Mouse (Mus musculus) ES-E14 (cell line): Measurements from ENCODE around the gene Best1.

Source experiments
- CHD2 ChIP-seq: IDR thresholded peaks from 2 replicates; pipeline ENCODE4 v1.6.1; 2014; ENCODE audit warnings: mild to moderate bottlenecking, low read depth, low read length, inconsistent platforms
- MAFK ChIP-seq: IDR thresholded peaks from 2 replicates; pipeline ENCODE4 v1.6.1; 2014; ENCODE audit warnings: mild to moderate bottlenecking, low read depth, low read length, inconsistent platforms; ENCODE audit not compliant: insufficient read depth

DNA sequence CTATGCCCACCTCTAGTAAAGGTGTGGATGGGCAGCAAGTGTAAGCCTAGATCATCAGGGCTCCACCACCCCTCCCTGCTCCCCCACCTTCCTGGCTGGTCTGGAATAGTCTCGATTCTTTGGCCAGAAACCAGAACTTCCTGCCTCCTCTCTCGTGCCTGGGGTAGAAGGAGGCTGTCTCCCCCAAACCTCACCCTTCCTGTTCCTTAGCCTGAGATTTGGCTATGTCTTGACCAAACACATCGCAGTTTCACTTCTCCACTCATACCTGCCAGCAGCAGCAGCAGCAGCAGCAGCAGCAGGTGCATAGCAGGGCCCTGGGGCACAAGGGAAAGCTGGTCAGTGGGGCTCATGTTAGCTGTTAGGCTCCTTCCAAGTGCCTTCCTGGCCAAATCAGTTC, 45.5 kb upstream of the Best1 start:
- TF ChIP-seq CHD2 (no peak), MAFK (no peak)
